Mouse (Mus musculus) neural tube, embryonic 10.5 days (tissue): ENCODE data around the gene Bcl3.
"Not testable (repeated sequence)": the region's sequence is repeated elsewhere in the genome, so short reads cannot be mapped to it uniquely, and the experiment has no call there.

Experiments used
- DNase-seq: peaks from one replicate; pipeline ENCODE4 v3.0.0-alpha.2; 2017; ENCODE audit warnings: low spot score; ENCODE audit errors: extremely low spot score

Bcl3 gene

GRCm38 (mm10) chr7:19806356-19806969, 16.1 kb downstream of the Bcl3 start:
- DNase-seq: no peak

- DNase-seq: peak; percentile 80
These were observed 19.6 kb downstream of the Bcl3 start for GRCm38 (mm10) chr7:19802995-19803394.

- no peak for DNase-seq
These were observed 21.8 kb downstream of the Bcl3 start for GRCm38 (mm10) chr7:19800764-19801163.

DNA sequence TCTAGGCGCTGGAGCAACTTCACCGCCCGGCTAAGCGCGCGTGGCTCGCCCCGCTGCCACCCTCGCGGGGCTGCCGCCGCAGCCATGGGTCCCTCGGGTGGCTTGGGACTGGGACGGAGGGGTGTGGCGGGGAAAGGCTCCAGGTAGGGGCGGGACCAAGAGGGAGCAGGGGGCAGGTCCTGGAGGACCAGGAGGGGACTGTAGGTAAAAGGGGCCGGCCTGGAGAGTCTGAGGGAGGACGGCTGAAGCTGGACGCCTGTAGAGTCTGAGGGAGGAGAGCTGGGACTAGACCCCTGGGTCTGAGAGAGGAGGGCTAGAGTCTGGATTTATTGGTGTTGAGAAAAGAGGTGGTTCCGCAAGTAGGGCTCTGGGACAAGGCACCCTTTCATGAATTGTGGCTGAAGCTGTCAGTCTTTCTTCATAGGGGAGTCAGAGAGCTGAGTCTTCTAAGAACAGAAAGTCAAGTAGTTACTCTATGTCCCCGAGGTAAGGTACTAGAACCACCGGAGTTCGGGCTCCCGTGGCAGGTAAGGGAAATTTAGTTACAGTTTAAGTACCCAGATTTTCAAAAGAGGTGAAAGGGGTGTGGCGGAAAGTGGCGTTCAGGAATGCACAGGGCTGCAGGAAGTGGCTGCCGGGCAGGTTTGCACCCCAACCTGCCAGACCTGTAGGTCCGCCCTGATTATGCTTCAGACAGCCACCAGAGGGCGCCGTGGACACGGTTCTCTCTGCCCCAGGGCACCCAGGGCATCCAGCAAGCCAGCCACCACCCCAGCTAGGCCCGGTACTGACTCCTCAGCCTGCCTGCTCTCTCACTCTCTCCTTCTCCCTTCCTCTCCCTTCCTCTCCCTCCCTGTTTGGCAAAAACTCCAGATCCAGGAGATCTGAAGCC, 25.6 kb downstream of the Bcl3 start, which contains the start of gene Cblc:
TSS of gene Cblc (minus strand) at position 113 of the 892 bp plus-strand sequence.
- DNase-seq: peak; percentile 65

DNA sequence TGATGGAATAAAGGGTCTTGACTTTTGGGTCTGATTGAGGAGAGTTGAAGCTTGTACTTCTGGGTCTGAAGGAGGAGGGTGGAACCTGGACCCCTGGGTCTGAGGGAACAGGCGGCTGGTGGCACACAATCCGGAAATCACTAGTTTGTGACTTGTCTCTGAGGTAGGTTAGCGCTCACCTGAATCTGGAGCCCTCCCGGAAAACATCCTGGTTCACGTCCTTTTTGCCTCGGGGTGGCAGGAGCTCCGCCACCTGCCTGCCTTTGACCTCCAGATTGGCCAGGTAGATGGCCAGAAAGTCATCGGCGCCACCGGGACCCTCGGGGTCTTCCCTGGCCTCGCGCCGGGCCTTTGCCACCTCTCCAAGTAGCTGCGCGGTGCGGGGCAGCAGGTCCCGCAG, 26.3 kb downstream of the Bcl3 start:
- no peak for DNase-seq

DNA sequence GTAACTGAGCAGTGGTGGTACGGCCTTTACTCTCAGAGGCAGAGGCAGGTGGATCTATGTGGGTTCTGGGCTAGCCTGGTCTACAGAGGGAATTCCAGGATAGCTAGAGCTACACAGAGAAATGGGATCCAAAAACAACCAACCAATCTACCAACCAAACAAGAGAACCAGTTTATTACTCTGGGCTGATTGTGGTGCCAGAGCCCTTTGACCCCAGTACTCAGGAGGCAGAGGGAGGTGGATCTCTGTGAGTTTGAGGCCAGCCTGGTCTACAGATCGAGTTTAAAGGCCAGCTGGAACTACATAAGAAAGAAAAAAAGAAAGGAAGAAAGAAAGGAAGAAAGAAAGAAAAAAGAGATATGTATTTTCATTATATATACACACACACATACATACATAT, 27.3 kb downstream of the Bcl3 start:
- no peak for DNase-seq

DNA sequence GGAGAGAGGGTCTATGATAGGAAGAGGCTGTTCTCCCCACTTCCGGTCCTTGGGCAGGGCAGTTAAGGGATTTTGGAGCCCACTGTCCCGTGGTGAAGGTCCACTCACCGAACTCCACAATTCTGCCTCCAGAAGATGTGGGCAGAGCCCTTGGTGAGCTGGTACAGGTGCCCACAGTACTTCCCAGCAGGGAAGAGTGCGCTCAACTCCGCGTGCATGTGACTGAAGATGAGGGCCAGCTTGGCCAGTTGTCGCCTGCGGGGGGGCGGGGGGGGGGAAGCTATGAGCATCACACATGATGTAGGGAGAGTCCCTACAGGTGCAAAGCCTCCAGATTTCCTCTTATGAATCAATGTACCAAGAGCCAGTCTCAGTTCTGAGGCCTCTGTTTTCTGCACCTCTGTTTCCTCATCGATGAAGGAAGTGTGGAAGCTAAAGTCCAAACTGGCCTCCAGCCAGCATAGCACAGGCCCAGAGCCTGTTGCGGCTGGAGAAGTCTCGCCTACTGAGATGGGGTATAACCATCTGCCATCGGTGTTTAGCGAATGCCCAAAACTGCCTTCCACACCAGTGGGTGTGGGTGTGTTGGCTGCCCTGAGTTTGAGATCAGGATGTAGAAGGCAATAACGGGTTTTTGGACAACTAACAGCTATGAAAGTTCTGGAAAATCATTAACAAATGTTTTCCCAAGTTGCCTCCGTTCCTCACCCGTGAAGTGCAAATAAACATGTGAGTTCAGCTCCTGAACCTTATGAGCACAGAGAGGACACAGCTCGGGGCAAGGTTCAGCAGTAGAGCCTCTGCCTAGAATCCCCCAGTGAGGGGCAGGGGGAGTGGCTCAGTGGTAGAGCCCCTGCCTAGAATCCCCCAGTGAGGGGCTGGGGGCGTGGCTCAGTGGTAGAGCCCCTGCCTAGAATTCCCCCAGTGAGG, 29.6 kb downstream of the Bcl3 start:
- no peak for DNase-seq

- DNase-seq: not testable (repeated sequence)
These were observed 31.1 kb downstream of the Bcl3 start for GRCm38 (mm10) chr7:19791504-19791903.

DNA sequence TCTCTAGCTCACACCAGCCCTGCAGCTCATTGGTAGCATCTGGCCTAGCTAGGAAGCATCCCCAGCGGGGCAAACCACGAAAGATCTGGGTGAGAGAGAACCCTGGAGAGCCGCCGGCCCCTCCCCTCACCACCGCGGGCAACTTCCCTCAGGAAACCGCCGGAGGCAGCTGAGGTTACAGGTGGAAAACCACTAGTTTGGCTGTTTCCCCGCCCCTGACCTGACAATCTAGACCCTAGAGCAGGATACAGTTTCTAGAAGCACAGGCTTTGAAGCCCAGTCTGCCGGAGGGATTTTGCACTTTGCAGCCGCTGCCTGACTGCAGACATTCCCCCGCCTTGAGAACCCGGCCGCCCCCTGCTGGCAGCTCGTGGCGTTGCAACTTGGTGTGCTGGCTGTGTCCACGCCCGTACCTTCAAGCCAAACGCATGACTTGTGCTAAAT, 32.6 kb downstream of the Bcl3 start:
- peak; percentile 96 for DNase-seq

DNA sequence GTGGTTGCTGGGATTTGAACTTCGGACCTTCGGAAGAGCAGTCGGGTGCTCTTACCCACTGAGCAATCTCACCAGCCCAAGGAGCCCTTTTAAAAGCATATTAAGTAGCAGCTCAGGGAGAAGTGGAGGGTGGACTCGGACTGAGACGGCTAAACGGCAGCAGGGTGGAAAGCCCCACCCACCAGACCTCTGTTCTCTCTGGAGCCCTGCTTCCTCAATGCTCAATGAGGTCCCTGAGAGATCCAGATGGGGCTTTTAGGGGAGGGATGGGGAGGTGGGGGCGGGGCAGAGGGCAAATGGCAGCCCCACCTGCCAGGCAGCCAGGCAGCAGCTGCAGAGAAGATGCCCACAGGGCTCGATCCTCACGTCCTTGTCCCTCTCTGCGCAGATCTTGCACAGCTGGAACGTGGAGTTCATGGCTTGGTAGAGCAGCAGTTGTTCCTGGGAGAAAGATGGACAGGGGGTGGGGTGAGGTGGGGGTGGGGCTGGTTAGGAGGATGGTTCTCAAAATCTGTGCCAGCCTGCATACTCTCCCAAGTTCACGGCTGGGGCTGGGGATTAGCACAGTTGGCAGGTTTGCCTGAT, 36.6 kb downstream of the Bcl3 start:
- DNase-seq: no peak

DNA sequence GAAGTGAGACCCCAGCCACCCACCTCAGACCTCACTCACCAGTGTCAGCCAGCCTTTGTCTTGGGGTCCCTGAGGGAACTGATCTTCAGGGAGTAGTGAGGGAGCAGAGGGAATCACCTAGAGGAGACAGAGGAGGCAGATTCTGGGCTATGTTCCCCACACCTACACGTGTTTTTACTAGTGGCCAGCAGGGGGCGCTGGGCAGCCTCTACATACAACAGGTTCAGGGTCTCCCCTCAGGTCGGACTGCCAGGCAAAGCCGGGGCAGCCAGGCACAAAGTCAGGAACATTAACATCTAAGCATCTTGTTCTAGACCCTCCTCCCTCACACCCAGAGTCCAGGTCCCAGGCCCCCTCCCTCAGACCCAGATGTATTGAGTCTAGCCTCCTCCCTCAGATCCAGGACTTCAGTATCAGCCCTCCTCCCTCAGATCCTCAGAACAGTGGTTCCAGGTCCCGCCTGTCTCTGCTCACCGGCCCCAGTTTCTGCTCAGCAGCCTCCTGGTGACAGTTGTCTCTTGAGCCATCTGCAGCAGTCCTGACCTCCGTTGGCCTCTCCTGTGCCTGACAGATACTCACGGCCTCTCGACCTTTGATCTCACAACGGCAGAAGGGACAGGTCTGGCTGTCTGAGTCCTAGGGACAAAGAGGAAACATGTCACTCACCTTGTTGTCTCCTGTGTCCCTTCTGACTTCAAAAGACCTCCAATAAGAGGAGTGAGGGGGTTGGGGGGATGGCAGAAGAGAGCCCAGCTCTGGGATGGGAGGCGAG, 37.6 kb downstream of the Bcl3 start:
- peak; percentile 42 for DNase-seq

DNA sequence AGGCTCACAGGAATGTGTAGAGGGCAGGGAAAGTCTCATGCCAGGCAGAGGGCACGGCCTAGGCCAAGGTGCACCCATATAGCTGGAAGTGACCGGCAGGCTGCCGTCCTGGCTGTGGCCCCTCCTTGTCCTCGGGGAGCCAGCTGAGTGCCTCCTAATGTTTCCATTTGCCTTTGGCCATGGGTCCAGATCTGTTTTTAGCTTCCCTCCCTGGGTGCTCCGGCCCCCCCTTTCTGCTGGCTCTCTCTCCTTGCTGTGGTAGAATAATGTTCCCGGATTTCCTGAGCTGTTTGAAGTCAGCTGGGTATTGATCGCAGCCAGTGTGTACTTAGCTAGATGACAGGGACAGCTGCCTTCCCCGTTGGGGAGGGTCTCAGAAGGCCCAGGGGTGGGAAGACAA, 38.9 kb downstream of the Bcl3 start:
- DNase-seq: no peak

DNA sequence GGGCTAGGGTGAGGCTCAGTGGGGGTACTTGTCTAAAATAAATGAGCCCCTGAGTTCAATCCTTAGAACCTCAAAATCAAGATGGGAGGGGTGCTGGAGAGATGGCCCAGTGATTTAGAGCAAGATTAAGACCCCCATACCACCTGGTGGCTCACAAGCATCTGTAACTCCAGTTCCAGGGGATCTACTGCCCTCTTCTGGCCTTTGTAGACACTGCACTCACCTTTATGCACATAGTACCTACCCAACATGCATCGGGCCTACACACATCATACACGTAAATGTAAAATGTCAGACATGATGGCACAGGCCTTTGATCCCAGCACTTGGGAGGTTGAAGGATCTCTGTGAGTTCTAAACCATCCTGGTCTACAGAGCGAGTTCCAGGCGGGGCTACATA, 39.9 kb downstream of the Bcl3 start:
- no peak for DNase-seq

DNA sequence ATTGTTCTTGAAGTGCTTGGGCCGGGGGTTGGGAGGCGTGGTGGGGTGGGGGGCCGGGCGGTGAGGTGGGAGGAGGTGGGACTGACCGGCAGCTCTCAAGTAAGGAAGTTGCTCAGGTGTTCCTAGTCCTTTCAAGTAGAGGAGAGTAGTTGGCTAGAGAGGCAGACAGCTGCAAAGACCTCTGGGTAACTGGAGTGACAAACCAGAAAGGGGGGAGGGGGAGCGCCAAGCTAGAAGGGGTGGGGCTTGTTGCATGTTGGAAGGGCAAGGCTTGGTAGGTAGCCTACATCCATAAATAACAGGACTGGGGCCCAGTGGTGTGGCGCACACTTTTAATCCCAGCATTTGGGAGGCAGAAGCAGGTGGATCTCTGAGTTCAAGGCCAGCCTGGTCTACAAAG, 40.8 kb downstream of the Bcl3 start:
- DNase-seq: no peak

DNA sequence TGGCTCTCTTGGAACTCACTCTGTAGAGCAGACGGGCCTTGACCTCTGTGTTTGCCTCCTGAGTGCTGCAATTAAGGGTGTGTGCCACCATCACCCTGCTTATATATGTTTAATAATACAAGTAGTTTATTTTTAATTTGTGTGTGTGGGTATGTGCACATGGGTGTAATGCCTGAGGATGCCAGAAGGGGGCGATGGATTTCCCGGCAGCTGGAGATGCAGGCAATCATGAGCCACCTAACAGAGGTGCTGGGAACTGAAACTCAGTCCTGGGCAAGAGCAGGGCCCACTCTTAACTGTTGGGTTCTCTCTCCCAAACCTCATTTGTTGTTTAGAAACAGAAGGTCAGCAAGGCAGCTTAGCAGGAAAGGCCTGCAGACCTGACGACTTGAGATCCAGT, 42.7 kb downstream of the Bcl3 start:
- DNase-seq: no peak

DNA sequence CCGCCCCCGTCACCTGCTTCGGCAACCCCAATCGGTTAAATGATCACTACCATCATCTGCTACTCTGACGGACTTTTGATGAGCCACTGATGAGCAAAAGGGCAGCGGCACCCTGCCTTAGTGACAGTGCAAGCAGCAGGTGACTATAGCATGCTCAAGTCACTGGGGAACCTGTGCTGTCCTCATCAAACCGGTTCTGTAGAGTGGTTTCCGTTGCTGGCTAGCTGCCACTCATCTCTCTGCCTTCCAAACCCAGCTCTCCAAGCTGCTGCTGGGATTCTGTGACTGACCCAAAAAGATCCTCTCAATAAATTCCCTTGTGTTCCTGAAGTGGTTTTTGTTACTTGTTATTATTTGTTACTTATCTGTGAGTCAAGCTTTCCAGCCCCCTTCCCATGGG, 43.9 kb downstream of the Bcl3 start:
- no peak for DNase-seq

- no peak for DNase-seq
These were observed 45.4 kb downstream of the Bcl3 start for GRCm38 (mm10) chr7:19777049-19777723.

DNA sequence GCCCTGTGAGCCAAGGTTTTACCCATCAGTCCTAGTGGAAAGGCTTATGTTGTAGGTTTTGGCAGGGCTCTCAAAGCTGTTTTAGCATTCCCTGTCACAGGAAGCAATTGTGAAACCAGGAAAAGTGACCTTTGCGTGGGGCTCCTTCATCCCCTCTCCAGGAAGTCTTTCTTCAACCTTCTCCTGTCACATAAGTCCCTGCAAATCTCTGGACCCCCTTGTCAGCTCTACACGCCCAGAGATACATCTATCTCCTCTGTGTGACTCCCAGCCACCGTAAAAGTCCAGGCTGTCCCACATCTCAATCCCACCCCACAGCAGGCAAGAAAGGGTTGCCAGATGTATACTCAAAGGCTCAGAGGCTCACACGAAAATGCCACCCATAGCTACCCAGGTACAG, 50.9 kb downstream of the Bcl3 start:
- DNase-seq: no peak

- DNase-seq: peak; percentile 59
These were observed 51.6 kb downstream of the Bcl3 start, which contains the start of gene Bcam for GRCm38 (mm10) chr7:19770984-19771391. Gene Bcam, minus strand, starts transcription at chr7:19771016.

GRCm38 (mm10) chr7:19770375-19770754, 52.2 kb downstream of the Bcl3 start:
- peak; percentile 90 for DNase-seq
